In the genomic region with DNA sequence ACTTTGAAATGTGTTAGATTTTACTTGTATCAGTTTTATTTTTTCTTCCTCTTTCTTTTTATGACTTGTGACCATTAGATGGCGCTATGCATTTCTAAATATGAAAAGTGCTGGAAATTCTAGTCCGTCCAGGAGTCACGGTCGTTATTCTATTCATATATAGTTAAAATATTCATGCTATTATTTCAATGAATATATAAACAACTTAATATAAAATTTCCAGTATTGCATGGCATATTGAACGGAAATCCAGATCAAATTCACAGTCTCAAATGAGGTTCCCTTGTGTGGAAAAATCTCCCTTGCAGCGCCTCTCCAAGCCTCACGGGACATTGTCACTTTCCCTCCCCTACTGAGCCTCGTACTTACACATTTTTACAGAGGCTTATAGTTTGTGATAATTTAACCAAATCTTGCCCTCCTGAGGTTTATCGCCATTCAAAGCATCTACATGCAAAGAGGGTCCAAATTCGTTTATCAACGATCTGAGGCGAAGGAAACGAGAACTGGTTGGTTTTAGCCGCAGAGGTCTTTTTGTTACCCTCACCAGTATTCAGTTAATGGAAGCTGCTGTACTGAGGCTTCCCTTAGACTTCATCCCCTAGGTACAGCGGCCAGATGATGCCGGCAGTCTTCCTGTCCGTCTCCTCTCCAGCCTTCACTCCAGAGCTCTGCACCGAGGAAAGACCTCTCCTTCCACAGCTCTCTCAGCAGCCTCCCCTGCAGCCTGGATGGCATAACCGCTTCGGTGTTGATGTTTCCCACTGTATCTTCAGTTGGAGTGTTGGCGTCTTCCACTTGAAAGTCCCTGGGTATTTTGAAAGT, we compare ENCODE assay signal across 1 mouse cellular context.
TF ChIP-seq lines count a peak whose summit lies in the region.

No protein-coding gene starts in this region.

TF ChIP-seq in CH12.LX, 34 proteins besides CTCF, POLR2A, EP300 and RAD21 (continued from another document):
- peak; percentile 42; the same call in 1 of the 2 replicates for TF ChIP-seq MYC (IDR thresholded peaks at IDR 0.05; ENCODE audit: low read depth, low read length)
